Mouse (Mus musculus) intestine, postnatal 0 days (tissue): ENCODE data around the gene Tspan32. TPM values are rescaled to one million over a fixed set of nuclear protein-coding genes. Genes with fewer than 3 reads are reported as not detected.

Experiments
- ATAC-seq: fragments of 200-750 bp; cut with Nextera tagmentation; 2 replicates; pipeline ENCODE4 v1.8.0; 2017; ENCODE audit warnings: mild to moderate bottlenecking, moderate TSS enrichment, moderate library complexity
- H3K27ac ChIP-seq: fragments of 300-500 bp; sonication (generic); 2 replicates; pipeline ENCODE4 v1.5.1; 2014; ENCODE audit warnings: mild to moderate bottlenecking, low read depth, low read length, moderate library complexity
- H3K27me3 ChIP-seq: fragments of 300-500 bp; sonication (generic); replicated peaks from 2 replicates; pipeline ENCODE4 v1.6.1; 2014; ENCODE audit warnings: low read length, mixed read lengths; ENCODE audit not compliant: control insufficient read depth, insufficient read depth
- H3K36me3 ChIP-seq: fragments of 300-500 bp; sonication (generic); 2 replicates; pipeline ENCODE4 v1.6.1; 2014; ENCODE audit warnings: mild to moderate bottlenecking, moderate library complexity; ENCODE audit not compliant: control insufficient read depth, insufficient read depth
- H3K4me1 ChIP-seq: fragments of 300-500 bp; sonication (generic); replicated peaks from 2 replicates; pipeline ENCODE4 v1.6.1; 2014; ENCODE audit warnings: antibody characterized with exemption, low read length, mixed read lengths; ENCODE audit not compliant: control insufficient read depth, insufficient read depth
- H3K4me2 ChIP-seq: fragments of 300-500 bp; sonication (generic); replicated peaks from 2 replicates; pipeline ENCODE4 v1.6.1; 2014; ENCODE audit warnings: low read depth, mild to moderate bottlenecking, moderate library complexity
- H3K4me3 ChIP-seq: fragments of 300-500 bp; sonication (generic); 2 replicates; pipeline ENCODE4 v1.5.1; 2014; ENCODE audit warnings: low read depth, low read length
- H3K9ac ChIP-seq: fragments of 300-500 bp; sonication (generic); 2 replicates; pipeline ENCODE4 v1.6.1; 2014; ENCODE audit warnings: mild to moderate bottlenecking, low read depth, low read length
- H3K9me3 ChIP-seq: fragments of 300-500 bp; sonication (generic); 2 replicates; pipeline ENCODE4 v1.6.1; 2016; ENCODE audit warnings: mixed run types; ENCODE audit not compliant: control insufficient read depth
- CTCF ChIP-seq: sonication (generic); IDR thresholded peaks from 2 replicates; pipeline ENCODE4 v1.5.1; 2016; ENCODE audit warnings: low read depth, mild to moderate bottlenecking, control low read depth, antibody characterized with exemption, moderate library complexity
- WGBS: fragments of 180-500 bp; shearing (Covaris S2); extraction: QIAGEN DNeasy Blood & Tissue Kit; methylation state at CpG from one replicate; pipeline ENCODE4 v1.1.7; 2014; 5-methylcytosine and 5-hydroxymethylcytosine counted together
- polyA plus RNA-seq: library from polyadenylated mRNA; unstranded; fragments of >200 nt; fragmentation: Nextera tagmentation; extraction: Ambion mirVana; gene quantifications from 2 replicates; pipeline ENCODE4 v1.2.1, GENCODE M21; 2015

Gene Tspan32
- polyA plus RNA-seq, 1 experiment from 2014 or later = 0.74 TPM

GRCm38 (mm10) chr7:143016424-143017142 lies 11.7 kb downstream of the Tspan32 start:
- no peaks in the 10 kb centered on the region for H3K27me3 ChIP-seq
- no peaks in the 10 kb centered on the region for H3K9me3 ChIP-seq
- H3K27ac ChIP-seq = no peak overlapping the region
- H3K36me3 ChIP-seq = no peaks in the 10 kb centered on the region
- no peak overlapping the region for H3K4me3 ChIP-seq
- ATAC-seq = 0 out of 2 replicates have a peak, but pooled peaks have one; percentile 4
- no peak for TF ChIP-seq CTCF
- 66% methylated on average over 9 of the region's 9 CpGs for WGBS
- H3K9ac ChIP-seq = no peak overlapping the region
- H3K4me2 ChIP-seq = no peak overlapping the region
- peaks cover 10% of the 10 kb centered on the region; the same call in 1 of the 2 replicates for H3K4me1 ChIP-seq

GRCm38 (mm10) chr7:143017181-143017580 lies 12.3 kb downstream of the Tspan32 start:
- no peak for ATAC-seq
- peaks cover 10% of the 10 kb centered on the region; the same call in 1 of the 2 replicates for H3K4me1 ChIP-seq
- no peaks in the 10 kb centered on the region for H3K9me3 ChIP-seq
- WGBS = 90% methylated on average over 4 of the region's 4 CpGs
- TF ChIP-seq CTCF = no peak
- no peaks in the 10 kb centered on the region for H3K27me3 ChIP-seq
- no peak overlapping the region for H3K9ac ChIP-seq
- no peaks in the 10 kb centered on the region for H3K36me3 ChIP-seq
- H3K4me3 ChIP-seq = no peak overlapping the region
- H3K27ac ChIP-seq = no peak overlapping the region
- H3K4me2 ChIP-seq = no peak overlapping the region

GRCm38 (mm10) chr7:143020040-143020439 lies 15.2 kb downstream of the Tspan32 start:
- no peak overlapping the region for H3K4me2 ChIP-seq
- H3K36me3 ChIP-seq = no peaks in the 10 kb centered on the region
- no peaks in the 10 kb centered on the region for H3K27me3 ChIP-seq
- H3K4me1 ChIP-seq = 0 out of 2 replicates have a peak, but pooled peaks cover 8% of the 10 kb centered on the region
- ATAC-seq = no peak
- no peak for TF ChIP-seq CTCF
- no peak overlapping the region for H3K9ac ChIP-seq
- H3K4me3 ChIP-seq = no peak overlapping the region
- H3K9me3 ChIP-seq = no peaks in the 10 kb centered on the region
- no peak overlapping the region for H3K27ac ChIP-seq

- Histone ChIP-seq H3K27ac (no peak overlapping the region; the same call in 1 of the 2 replicates), H3K4me2 (no peak overlapping the region), H3K4me3 (no peak overlapping the region), H3K9ac (no peak overlapping the region), H3K36me3 (no peaks in the 10 kb centered on the region), H3K27me3 (no peaks in the 10 kb centered on the region), H3K9me3 (no peaks in the 10 kb centered on the region), H3K4me1 (0 out of 2 replicates have a peak, but pooled peaks cover 6% of the 10 kb centered on the region)
- no peak for ATAC-seq
- no peak for TF ChIP-seq CTCF
- WGBS = 76% methylated on average over 3 of the region's 3 CpGs
Measured at GRCm38 (mm10) chr7:143020764-143021163, 15.9 kb downstream of the Tspan32 start.

- ATAC-seq = 0 out of 2 replicates have a peak, but pooled peaks have one; percentile 43
Measured at GRCm38 (mm10) chr7:143021356-143022164, 16.7 kb downstream of the Tspan32 start.

GRCm38 (mm10) chr7:143023499-143023898 lies 18.7 kb downstream of the Tspan32 start:
- no peak for ATAC-seq
- WGBS = 86% methylated on average over 2 of the region's 2 CpGs
- 0 out of 2 replicates have a peak, but pooled peaks cover 3% of the 10 kb centered on the region for H3K4me1 ChIP-seq

More at GRCm38 (mm10) chr7:143021356-143022164, 16.7 kb downstream of the Tspan32 start:
- Histone ChIP-seq H3K9ac (no peak overlapping the region), H3K27ac (no peak overlapping the region; the same call in 1 of the 2 replicates), H3K27me3 (no peaks in the 10 kb centered on the region), H3K4me1 (0 out of 2 replicates have a peak, but pooled peaks cover 3% of the 10 kb centered on the region), H3K9me3 (no peaks in the 10 kb centered on the region), H3K4me2 (no peak overlapping the region), H3K36me3 (no peaks in the 10 kb centered on the region), H3K4me3 (no peak overlapping the region)
- no peak for TF ChIP-seq CTCF
- 38% methylated on average over 5 of the region's 5 CpGs for WGBS

More at GRCm38 (mm10) chr7:143023499-143023898, 18.7 kb downstream of the Tspan32 start:
- no peak overlapping the region for H3K27ac ChIP-seq
- H3K4me2 ChIP-seq = no peak overlapping the region
- TF ChIP-seq CTCF = no peak
- H3K9ac ChIP-seq = no peak overlapping the region
- H3K9me3 ChIP-seq = no peaks in the 10 kb centered on the region
- H3K4me3 ChIP-seq = no peak overlapping the region
- H3K36me3 ChIP-seq = no peaks in the 10 kb centered on the region
- no peaks in the 10 kb centered on the region for H3K27me3 ChIP-seq
